Mouse (Mus musculus): Measurements from ENCODE around the gene Adamts16.

Adamts16 gene

DNA sequence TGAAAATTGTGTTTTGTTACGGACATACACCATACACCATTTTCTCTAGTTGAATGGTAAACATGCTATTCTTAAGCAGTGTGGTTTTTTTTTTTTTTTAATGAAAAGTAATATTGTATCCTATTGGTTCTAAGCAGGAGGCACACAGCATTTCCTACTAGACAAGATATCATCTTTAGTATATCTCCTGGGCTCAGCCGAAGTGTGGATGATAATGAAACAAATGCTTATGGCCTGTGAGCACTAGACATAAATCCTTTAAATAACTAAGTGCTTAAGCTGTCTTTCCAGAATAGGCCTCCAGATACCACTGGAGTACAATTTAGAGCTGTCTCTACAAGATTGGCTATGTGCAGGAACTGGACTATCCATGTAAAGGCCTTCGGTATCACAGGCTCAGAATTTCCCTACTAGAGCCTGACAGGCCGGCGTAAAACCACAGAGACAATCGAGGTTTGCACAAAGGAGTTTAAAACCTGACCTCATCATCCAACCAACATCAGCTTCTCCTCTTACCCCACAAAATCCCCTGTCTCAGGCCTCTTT lies 8.9 kb downstream of the Adamts16 start:
- no peak for DNase-seq (ENCODE audit: low spot score in 2 of 2)

DNA sequence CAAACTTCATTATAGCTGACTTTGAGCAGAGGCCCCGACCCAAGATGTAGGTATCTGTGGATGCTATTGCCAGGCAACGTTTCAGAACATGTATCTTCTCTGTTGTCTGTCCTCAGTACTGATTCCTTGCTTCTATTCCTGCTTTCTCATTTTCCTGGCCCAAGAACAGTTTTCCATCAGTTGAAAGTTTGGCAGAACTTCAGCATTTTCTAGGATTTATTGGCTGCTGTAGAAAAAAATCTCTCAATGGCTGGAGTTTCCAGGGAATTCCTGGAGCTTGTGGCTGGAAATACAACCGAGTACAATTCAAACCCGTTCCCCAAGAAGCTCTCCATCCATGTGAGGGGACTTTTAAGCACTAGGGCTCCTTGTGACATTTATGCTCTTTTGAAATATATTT lies 10.6 kb downstream of the Adamts16 start:
- no peak for DNase-seq (ENCODE audit: low spot score in 2 of 2)

DNA sequence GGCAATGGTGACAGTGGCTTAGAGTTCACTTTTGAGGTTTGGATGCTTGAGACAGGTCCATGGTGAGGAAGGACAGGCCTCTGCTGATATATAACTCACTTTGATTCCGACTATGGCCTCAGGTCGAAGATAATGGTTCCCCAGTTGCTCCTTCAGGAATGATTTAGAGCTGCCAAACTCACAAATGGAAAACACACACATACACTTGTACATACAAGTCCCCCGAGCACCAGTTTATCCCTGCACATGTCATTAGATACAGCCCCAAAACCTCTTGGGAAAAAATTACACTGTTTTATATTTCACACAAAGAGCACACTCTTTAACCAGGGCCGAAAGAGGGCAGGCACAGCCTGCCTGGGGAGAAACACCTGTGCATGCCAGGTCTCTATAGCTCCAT lies 14.1 kb downstream of the Adamts16 start:
- no peak for DNase-seq (ENCODE audit: low spot score in 2 of 2)

DNA sequence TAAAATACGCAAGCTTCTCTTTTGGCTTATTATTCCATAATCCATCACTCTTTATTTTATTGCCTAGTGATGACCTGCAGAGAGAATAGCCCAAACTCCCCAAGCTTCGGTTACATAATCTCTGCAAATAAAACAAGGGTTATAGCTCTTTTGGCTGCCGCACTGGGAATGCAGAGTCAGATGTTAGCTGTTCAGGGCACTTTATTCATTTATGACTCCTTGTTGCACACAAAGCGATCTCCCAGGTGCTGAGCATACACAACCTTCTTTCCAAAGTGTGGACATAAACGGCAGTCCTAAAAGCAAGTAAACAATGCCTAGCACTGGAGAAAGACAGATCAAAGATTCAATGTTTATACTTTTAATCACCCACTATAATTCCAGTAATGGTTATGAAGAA lies 16.3 kb downstream of the Adamts16 start:
- no peak for DNase-seq (ENCODE audit: low spot score in 2 of 2)

DNA sequence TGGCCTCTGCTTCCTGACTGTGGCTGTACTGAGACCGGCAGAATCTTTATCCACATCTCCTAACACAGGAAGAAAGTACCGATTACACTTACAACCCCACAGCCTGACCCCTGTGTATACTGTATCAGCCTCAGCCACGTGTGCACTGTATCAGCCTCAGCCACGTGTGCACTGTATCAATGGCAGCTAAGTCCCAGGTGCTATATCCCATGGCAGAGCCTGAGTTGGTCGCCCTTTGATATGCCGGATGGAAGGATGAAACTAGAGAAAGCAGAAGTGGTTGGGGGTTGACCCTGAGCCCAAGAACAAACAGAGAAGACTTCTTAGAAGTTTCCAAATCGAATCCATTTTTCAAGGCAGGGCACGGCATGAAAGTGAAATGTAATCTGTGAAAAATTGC lies 17.9 kb downstream of the Adamts16 start:
- no peak for DNase-seq (ENCODE audit: low spot score in 2 of 2)

DNA sequence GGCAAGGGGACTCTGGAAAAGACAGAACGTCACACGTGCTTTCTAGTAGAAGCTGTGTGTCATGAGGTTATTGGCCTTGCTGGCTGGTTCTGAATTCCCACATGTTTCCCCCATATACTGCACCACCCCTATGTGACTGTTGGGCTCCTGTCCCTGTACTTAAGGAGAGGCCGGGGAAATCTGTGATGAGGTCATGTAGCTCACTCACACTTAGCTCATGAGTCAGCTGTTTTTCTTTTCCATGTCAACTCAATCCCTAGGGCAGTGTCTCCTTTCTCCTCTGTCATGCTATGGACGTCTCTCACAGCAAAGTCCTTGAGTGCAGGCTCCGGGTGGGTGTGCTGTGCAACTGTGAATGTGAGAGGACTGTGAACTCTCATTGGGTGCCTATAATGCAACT lies 22.6 kb downstream of the Adamts16 start:
- no peak for DNase-seq (ENCODE audit: low spot score in 2 of 2)

DNA sequence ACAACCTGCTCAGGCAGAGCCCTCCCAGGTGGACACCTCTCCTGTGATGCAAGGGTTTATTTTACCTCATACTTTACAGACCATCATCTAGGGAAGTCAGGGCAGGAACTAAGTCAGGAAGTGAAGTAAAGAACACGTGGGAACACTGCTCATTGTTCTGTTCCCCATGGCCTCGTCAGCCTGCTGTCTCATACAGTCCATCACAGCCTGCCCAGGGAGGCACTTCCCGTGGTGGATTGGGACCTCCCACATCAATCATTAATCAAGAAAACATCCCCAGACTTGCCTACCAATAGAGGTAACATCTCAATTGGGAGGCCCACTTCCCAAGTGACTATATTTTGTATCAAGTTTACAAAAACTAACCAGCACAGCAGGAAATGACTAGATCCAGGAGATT lies 27.2 kb downstream of the Adamts16 start:
- no peak for DNase-seq (ENCODE audit: low spot score in 2 of 2)

DNA sequence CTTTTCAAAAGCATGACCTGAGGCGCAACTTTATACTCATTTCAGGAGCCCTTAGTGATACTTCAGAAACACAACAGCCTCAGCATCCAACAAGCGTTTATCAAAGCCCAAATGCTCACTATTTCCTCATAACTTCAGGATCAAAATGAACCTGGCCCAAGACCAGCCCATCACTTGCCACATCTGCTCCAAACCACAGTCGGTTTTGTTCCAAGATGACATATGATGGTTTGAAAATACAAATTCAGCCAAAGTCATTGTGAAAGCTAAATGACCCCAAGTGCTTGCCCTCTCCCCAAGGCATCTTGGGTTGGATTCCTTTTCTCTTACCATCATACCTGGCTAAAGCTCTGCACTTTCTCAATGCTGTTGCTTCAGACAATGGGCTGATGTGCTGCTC lies 36.1 kb downstream of the Adamts16 start:
- no peak for DNase-seq (ENCODE audit: low spot score in 2 of 2)

DNA sequence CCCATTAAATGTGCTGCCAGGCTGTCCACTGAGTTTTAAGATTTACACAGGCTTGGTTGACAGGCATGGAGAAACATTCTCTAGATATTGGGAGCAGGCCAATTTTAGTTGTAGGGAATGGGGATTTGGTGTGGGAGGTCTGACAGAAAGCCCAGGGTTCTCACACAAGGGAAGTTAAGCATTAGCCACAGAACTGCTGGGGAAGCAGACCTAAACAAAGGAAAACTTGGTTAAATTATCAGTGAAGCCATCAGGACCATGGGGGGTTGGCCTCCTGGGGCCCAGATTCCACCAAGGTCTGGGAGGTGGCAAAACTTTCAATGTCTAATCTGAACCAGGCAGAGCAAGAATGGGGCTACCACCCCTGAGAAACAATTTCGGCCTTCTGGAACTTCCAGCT lies 38.8 kb downstream of the Adamts16 start:
- no peak for DNase-seq (ENCODE audit: low spot score in 2 of 2)

DNA sequence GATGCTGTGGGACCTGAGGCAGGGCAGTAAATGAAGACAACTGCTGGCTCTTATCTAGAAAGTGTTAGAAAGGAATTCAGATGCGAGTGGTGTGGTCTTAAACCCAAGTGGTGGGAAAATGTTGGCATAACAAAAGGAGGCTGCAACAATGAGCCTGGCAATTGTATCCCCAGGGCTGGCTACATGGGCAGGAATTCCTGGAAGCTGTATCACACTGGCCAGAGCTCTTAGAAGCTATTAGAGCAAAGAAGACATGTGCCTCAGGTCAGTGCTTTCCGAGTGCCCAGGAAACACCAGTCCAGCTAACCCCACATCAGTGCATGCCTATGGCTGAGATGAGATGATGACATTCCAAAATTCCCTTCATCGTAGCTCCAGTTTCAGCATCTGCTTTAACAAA lies 42.3 kb downstream of the Adamts16 start:
- DNase-seq (ENCODE audit: low spot score in 2 of 2), result no peak

DNA sequence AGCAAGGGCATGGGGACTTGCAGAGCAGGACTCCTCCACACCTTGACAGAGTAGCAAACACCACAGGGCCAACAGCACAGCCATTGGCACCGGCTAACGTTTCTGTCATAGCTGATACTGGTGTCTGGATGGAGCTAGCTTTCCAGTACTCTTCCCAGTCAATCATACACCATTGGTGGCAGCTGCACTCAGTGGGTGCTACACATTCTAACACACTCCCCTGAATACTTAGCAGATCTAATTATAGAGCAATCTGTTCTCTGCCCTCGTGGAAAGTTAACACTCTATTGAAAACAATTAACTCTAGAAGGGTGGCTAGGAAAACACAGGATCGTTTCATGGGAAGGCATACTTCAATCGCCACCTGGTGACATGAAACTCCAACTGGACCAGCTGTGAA lies 43.2 kb downstream of the Adamts16 start:
- DNase-seq (ENCODE audit: low spot score in 2 of 2), result peak; percentile 20 to 67

DNA sequence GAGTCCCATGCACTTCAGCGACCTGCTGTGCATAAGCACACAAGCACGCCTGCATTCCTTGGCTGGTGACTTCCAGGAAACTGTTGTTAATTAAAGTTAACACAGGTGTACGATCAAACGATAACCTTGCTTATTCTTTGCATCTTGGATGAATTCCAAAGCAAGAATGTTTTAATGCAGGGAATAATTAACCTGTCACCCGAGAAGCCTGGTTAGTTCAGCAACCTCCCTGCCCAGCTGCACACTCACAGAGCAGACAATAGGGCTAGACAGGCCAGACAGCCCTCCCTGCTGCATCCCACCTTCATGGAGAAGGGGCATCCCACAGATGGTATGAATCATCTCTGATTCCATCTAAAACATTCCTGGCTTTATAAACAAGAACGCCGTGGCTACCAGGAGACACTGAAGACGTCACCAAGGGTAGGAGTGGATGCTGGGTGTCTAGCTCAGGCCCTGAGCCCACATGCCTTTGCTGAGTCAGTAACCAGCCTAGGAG lies 47.5 kb downstream of the Adamts16 start:
- peak; percentile 19 to 22 for DNase-seq (ENCODE audit: low spot score in 2 of 2)

DNA sequence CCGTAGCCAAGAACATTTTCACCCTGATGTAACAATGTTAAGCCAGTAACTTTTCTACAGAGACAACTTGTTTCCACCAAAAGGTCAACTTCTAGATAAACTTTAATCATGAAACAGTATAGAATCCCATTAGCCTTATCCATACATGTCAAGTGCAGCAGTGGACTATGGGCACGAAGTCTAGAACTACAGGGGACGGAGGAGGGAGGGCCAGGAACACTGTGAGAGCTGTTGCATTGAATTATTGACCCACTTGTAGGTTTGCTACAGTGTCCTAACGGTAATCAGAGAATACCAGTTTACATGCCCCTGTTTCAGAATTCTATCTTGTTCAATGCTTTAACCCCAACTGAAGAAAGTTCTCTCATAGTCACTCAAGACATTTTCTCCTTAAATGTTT lies 48.0 kb downstream of the Adamts16 start:
- no peak for DNase-seq (ENCODE audit: low spot score in 2 of 2)

DNA sequence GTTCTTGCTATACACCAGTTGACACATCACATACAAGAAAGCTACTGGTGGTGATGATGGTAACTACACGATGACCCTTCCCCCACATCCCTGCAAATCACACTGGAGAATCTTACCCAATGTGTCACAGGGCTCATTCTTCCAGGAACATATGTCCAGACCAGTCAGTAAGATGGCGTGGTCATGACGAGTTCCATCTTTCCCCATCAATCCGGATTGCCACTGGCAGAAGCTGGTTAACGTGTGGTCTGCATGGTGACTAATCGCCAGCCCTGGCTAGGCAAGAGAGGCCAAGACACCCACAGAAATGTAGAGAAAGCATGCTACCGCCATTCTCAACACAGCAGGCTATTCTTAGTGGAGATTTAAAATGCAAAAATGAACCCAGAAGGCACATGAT lies 48.7 kb downstream of the Adamts16 start:
- no peak for DNase-seq (ENCODE audit: low spot score in 2 of 2)

DNA sequence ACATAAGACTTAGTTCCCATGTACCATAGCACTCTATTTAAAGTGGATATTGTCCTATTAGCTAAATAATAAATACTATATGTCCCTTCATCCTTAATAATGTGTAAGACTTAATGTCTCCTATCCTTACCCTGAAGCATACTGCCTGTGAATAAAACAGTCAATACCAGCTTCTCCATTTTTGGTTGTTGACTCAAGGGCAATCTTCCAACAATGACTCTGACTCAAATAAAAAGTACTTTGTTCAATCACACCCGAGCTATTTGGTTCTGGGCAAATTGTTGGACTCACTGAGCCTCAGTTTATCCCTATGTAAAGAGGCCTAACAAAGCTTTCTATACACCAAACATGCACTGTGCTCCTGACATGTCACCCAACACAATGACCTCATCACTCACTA lies 51.8 kb downstream of the Adamts16 start:
- no peak for DNase-seq (ENCODE audit: low spot score in 2 of 2)

DNA sequence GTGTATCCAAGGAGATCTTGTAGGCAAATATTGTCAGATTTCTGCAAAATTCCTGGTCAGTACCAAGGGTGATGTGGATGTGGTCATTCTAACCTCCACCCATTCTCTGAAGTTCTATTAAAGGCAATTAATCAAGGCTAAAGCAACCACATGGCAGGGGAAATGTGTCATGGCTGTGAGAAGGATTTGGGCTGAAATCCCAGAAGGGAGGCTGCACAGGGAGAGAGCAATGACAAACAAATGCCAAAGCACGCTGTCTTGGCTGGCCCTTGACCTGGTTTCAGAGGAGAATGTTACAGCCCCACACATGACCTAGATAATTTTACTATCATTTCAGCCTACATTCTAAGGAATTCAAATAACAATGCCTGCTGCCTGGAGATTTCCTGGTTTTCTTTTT lies 52.6 kb downstream of the Adamts16 start:
- DNase-seq (ENCODE audit: low spot score in 2 of 2), result no peak

DNA sequence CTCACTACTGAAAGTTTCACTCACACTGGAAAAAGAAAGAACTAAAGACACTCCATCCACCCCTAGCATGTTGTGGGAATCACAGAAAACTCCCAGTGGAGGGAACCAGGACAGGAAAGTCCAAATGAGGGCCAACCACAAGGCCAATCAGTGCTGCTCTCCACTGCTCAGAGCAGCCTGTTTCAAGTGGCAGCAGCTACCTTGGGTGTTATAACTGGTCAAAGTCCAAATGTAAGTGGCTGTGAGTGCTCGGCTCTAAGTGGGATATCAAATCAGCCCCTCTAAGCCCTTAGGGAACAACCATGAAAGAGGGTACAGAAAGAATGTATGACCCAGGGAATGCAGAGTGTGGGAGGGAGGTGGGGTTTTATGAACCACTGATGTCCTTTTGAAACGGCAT lies 56.5 kb downstream of the Adamts16 start:
- DNase-seq (ENCODE audit: low spot score in 2 of 2), result no peak

DNA sequence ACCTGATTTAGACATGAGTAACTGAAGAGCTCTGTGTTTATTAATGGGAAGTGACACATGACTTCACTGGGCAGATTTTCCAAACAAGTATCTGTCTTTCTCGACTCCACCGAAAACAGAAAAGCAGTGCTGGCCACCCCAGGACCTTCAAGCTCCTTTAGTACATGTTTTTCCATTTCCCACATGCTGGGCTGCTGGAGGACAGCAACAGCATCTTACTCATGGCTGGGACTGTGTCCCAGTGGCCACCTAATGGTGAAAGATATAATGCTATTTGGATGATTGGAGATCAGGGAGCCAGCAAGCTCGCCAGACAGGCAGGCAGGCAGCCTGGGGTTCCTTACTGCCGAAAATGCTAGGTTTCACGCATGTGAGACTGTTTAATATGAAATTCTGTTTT lies 57.5 kb downstream of the Adamts16 start:
- DNase-seq (ENCODE audit: low spot score in 2 of 2), result no peak

DNA sequence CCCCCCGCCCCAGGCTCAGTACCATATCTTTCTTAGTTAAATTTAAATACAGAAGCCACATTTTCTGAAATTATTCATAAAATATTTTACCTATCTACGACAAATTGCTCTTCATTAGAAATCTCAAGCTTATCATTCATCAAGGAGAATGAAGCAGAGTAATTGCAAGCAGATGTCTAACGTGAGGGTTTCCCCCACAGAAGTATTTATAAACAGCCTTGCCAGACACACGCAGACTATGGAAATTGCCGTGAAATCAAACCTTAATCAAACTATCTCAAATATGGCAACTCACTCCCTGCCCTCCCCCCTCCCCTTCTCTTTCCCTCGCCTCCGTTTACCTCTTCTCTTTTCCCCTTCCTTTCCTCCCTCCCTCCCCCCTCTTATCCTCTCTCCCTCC lies 61.8 kb downstream of the Adamts16 start:
- DNase-seq (ENCODE audit: low spot score in 2 of 2), result no peak

DNA sequence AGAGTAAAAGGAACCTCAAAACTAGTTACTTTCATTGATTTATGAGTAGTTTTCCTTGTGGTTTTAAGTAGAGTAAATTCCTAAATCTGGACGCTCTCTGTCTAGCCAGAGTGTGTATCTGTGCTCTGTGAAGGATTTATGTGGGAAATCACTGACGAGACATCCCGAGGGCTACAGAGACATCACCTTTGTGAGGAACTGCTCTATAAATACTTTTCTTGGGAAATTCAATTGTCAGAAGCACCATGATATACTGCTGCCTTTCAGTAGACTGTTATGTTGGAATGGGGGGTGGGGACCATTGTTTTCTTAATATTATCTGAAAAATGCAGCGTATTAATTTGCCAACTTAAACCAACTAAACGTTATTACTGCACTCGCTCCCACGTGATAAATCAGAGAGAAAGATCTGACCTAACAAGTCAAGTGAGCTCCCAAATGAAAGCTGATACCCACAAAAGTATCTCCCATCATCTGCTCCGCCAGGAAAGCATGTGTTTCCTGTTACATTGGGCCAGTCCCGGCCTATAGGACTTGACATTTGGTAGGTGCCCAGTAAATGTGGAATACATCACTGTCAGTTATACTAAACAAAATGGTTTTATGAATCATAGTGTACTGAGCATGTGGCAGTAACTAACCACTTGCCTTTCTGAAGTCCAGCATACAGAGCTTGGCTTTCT lies 62.6 kb downstream of the Adamts16 start:
- DNase-seq (ENCODE audit: low spot score in 2 of 2), result no peak

DNA sequence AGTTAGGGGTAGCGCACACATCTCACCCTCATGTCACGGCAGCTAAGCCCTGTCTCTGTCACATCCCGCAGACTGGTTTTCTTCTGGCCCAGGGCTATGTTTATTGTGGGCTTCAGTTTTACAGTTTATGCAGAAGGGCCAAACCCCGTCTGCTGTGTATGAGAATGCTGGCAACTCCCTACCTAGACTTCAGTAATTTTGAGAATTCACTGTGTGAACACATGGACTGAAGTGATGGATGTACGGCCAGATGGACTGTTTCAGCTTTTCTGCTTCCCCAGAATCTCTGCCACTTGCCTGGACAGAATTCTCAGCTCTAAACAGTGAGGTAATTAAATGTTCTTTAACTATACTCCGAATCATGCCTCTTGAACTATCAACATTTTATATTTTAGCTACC lies 70.5 kb downstream of the Adamts16 start:
- DNase-seq (ENCODE audit: low spot score in 2 of 2), result no peak

DNA sequence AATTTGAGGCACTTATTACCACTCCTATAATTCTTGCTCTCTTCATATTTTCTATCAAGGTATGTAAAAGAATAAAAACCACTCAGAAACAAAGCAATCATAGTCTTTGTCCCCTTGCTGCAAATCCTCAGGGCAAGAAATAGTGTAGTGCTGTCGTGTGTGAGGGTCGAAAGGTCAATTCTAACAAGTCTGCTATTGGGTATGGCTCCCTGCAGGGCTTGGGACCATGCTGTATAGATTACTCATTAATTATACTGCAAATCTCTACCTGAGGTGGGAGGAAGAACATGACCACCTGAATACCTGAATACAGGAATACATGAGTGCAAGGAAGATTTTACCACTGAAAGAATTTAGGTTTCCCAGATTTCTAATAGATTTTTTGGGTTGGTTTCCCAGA lies 72.5 kb downstream of the Adamts16 start:
- DNase-seq (ENCODE audit: low spot score in 2 of 2), result no peak

DNA sequence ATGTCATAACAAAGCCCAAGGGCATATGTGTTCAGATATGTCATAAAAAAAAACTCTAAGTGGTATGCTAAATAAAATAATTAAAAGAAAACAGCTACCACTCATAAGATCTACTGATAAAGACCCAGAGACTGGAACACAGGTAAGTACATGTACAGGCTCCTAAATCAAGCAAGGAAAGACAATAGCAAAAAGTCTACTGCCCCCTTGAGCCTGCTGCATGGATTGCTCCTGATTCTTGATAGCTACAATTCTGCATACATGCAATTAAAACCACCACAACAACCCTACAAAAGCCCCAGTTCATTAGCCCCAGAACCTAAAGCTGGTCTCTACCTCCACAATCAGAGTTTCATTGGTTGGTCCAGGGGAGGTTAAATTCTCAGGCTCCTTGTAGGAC lies 74.1 kb downstream of the Adamts16 start:
- peak in 1 of 2 experiments; percentile 58 for DNase-seq (ENCODE audit: low spot score in 2 of 2)

DNA sequence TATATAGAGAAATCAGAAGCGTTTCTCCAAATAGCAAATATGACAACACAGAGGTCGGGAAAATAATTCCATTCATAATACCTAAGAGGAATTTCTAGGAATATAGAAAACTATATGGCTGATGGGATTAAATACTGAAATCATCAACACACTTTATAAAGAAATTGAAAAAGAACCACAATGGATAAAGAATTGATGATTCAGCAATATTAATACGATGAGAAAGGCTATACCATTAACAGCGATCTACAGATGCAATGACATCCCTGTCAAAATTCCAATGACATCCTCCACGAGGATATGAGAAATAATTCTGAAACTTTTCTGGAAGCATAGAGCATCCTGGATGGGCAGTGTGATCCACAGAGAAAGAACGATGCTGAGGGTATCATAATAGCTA lies 76.9 kb downstream of the Adamts16 start:
- no peak for DNase-seq (ENCODE audit: low spot score in 2 of 2)

All from frontal cortex, postnatal 36 days (tissue).